Mouse (Mus musculus) erythroblast, adult 5-6 weeks (primary cell): ENCODE measurements around the gene Ifna12. TPM values are rescaled to one million over a fixed set of nuclear protein-coding genes. Genes with fewer than 3 reads are reported as not detected.
"Not testable (repeated sequence)": the region's sequence is repeated elsewhere in the genome, so short reads cannot be mapped to it uniquely, and the experiment has no call there.

ENCODE experiments used
- ATAC-seq: replicated peaks from 2 replicates; pipeline ENCODE4 v1.8.0; 2016; ENCODE audit warnings: moderate number of reproducible peaks, mild to moderate bottlenecking, moderate TSS enrichment, inconsistent platforms; ENCODE audit not compliant: poor library complexity, low FRiP score, severe bottlenecking
- total RNA-seq, 2 experiments: library from RNA; stranded (forward) in 1 of 2; stranded (reverse) in 1 of 2; fragments of 150-400 nt in 1 of 2; fragments of 200-764, 138-1000 nt in 1 of 2; gene quantifications; 2 replicates each; pipeline versions ENCODE4 v1.2.3 to v1.2.4; 2015 to 2017; ENCODE audit warnings: low replicate concordance in 2 of 2

The Ifna12 gene
- total RNA-seq (2015; ENCODE audit: low replicate concordance) (not detected in 2 replicates), total RNA-seq (2017; ENCODE audit: low replicate concordance) (not detected in 2 replicates)

- ATAC-seq, result no peak
Measured at GRCm38 (mm10) chr4:88603276-88603675, at the start of gene Ifna12. TSS of gene Ifna12 (minus strand) at chr4:88603376.

- no peak for ATAC-seq
Measured at GRCm38 (mm10) chr4:88644359-88644758, 41.2 kb upstream of the Ifna12 start, which contains the start of gene Ifna13. TSS of gene Ifna13 (minus strand) at chr4:88644459.

GRCm38 (mm10) chr4:88642526-88642925 is 39.4 kb upstream of the Ifna12 start:
- ATAC-seq, result no peak

GRCm38 (mm10) chr4:88641077-88641831 is 38.1 kb upstream of the Ifna12 start:
- ATAC-seq, result peak; percentile 99

- ATAC-seq, result 0 out of 2 replicates have a peak, but pooled peaks have one; percentile 30
Measured at GRCm38 (mm10) chr4:88640704-88641076, 37.5 kb upstream of the Ifna12 start.

GRCm38 (mm10) chr4:88634311-88634710 is 31.1 kb upstream of the Ifna12 start, which contains the start of gene C87499:
TSS of gene C87499 (minus strand) at chr4:88634411.
- ATAC-seq, result no peak

GRCm38 (mm10) chr4:88592285-88592684 is 10.9 kb downstream of the Ifna12 start, which contains the start of gene Ifna9:
TSS of gene Ifna9 (minus strand) at chr4:88592385.
- ATAC-seq, result no peak

- ATAC-seq, result no peak
Measured at GRCm38 (mm10) chr4:88571698-88572097, 31.5 kb downstream of the Ifna12 start, which contains the start of gene Ifna14. TSS of gene Ifna14 (minus strand) at chr4:88571798.

GRCm38 (mm10) chr4:88561791-88562190 is 41.4 kb downstream of the Ifna12 start:
- ATAC-seq, result no peak

- not testable (repeated sequence) for ATAC-seq
Measured at GRCm38 (mm10) chr4:88558145-88558544, 45.0 kb downstream of the Ifna12 start, which contains the start of gene Ifna15. TSS of gene Ifna15 (minus strand) at chr4:88558245.

Other genes starting within 250 kb of the Ifna12 start
Only the 30 nearest of the 32 such genes appear.
- 14.0 and 16.5 TPM in 2 replicates for gene Hacd4, start 164.4 kb downstream of the Ifna12 start, total RNA-seq (2015; ENCODE audit: low replicate concordance)
- 5.9 and 6.8 TPM in 2 replicates for gene Hacd4, start 164.4 kb downstream of the Ifna12 start, total RNA-seq (2017; ENCODE audit: low replicate concordance)
- gene Ifnb1, start 80.6 kb downstream of the Ifna12 start, total RNA-seq (2015; ENCODE audit: low replicate concordance), result not detected in 2 replicates
- gene Ifnb1, start 80.6 kb downstream of the Ifna12 start, total RNA-seq (2017; ENCODE audit: low replicate concordance), result not detected in 2 replicates
- not detected in 2 replicates for gene Ifna15, start 45.1 kb downstream of the Ifna12 start, total RNA-seq (2015; ENCODE audit: low replicate concordance)
- not detected in 2 replicates for gene Ifna15, start 45.1 kb downstream of the Ifna12 start, total RNA-seq (2017; ENCODE audit: low replicate concordance)
- not detected in 2 replicates for gene Ifna14, start 31.6 kb downstream of the Ifna12 start, total RNA-seq (2015; ENCODE audit: low replicate concordance)
- gene Ifna14, start 31.6 kb downstream of the Ifna12 start, total RNA-seq (2017; ENCODE audit: low replicate concordance), result not detected in 2 replicates
- not detected in 2 replicates for gene Ifna9, start 11.0 kb downstream of the Ifna12 start, total RNA-seq (2015; ENCODE audit: low replicate concordance)
- not detected in 2 replicates for gene Ifna9, start 11.0 kb downstream of the Ifna12 start, total RNA-seq (2017; ENCODE audit: low replicate concordance)
- not detected in 2 replicates for gene C87499, start 31.0 kb upstream of the Ifna12 start, total RNA-seq (2015; ENCODE audit: low replicate concordance)
- not detected in 2 replicates for gene C87499, start 31.0 kb upstream of the Ifna12 start, total RNA-seq (2017; ENCODE audit: low replicate concordance)
- gene Ifna13, start 41.1 kb upstream of the Ifna12 start, total RNA-seq (2015; ENCODE audit: low replicate concordance), result not detected in 2 replicates
- not detected in 2 replicates for gene Ifna13, start 41.1 kb upstream of the Ifna12 start, total RNA-seq (2017; ENCODE audit: low replicate concordance)
- gene Ifna16, start 73.5 kb upstream of the Ifna12 start, total RNA-seq (2015; ENCODE audit: low replicate concordance), result not detected in 2 replicates
- gene Ifna16, start 73.5 kb upstream of the Ifna12 start, total RNA-seq (2017; ENCODE audit: low replicate concordance), result not detected in 2 replicates
- gene Ifna2, start 80.5 kb upstream of the Ifna12 start, total RNA-seq (2015; ENCODE audit: low replicate concordance), result not detected in 2 replicates
- not detected in 2 replicates for gene Ifna2, start 80.5 kb upstream of the Ifna12 start, total RNA-seq (2017; ENCODE audit: low replicate concordance)
- not detected in 2 replicates for gene Ifnab, start 88.0 kb upstream of the Ifna12 start, total RNA-seq (2015; ENCODE audit: low replicate concordance)
- not detected in 2 replicates for gene Ifnab, start 88.0 kb upstream of the Ifna12 start, total RNA-seq (2017; ENCODE audit: low replicate concordance)
- gene Gm26566, start 118.4 kb upstream of the Ifna12 start, total RNA-seq (2015; ENCODE audit: low replicate concordance), result not detected in 2 replicates
- not detected in 2 replicates for gene Gm26566, start 118.4 kb upstream of the Ifna12 start, total RNA-seq (2017; ENCODE audit: low replicate concordance)
- 18.6 and 26.3 TPM in 2 replicates for gene Klhl9, start 119.1 kb upstream of the Ifna12 start, total RNA-seq (2015; ENCODE audit: low replicate concordance)
- 24.0 and 29.5 TPM in 2 replicates for gene Klhl9, start 119.1 kb upstream of the Ifna12 start, total RNA-seq (2017; ENCODE audit: low replicate concordance)
- gene Gm13271, start 151.5 kb upstream of the Ifna12 start, total RNA-seq (2015; ENCODE audit: low replicate concordance), result not detected in 2 replicates
- gene Gm13271, start 151.5 kb upstream of the Ifna12 start, total RNA-seq (2017; ENCODE audit: low replicate concordance), result not detected in 2 replicates
- gene Gm13283, start 156.7 kb upstream of the Ifna12 start, total RNA-seq (2015; ENCODE audit: low replicate concordance), result not detected in 2 replicates
- not detected in 2 replicates for gene Gm13283, start 156.7 kb upstream of the Ifna12 start, total RNA-seq (2017; ENCODE audit: low replicate concordance)
- not detected in 2 replicates for gene Gm13290, start 170.5 kb upstream of the Ifna12 start, total RNA-seq (2015; ENCODE audit: low replicate concordance)
- not detected in 2 replicates for gene Gm13290, start 170.5 kb upstream of the Ifna12 start, total RNA-seq (2017; ENCODE audit: low replicate concordance)
- not detected in 2 replicates for gene Gm13289, start 173.5 kb upstream of the Ifna12 start, total RNA-seq (2015; ENCODE audit: low replicate concordance)
- not detected in 2 replicates for gene Gm13289, start 173.5 kb upstream of the Ifna12 start, total RNA-seq (2017; ENCODE audit: low replicate concordance)
- not detected in 2 replicates for gene Gm13272, start 176.5 kb upstream of the Ifna12 start, total RNA-seq (2015; ENCODE audit: low replicate concordance)
- gene Gm13272, start 176.5 kb upstream of the Ifna12 start, total RNA-seq (2017; ENCODE audit: low replicate concordance), result not detected in 2 replicates
- gene Ifnz, start 178.8 kb upstream of the Ifna12 start, total RNA-seq (2015; ENCODE audit: low replicate concordance), result not detected in 2 replicates
- not detected in 2 replicates for gene Ifnz, start 178.8 kb upstream of the Ifna12 start, total RNA-seq (2017; ENCODE audit: low replicate concordance)
- not detected in 2 replicates for gene Gm13276, start 182.3 kb upstream of the Ifna12 start, total RNA-seq (2015; ENCODE audit: low replicate concordance)
- gene Gm13276, start 182.3 kb upstream of the Ifna12 start, total RNA-seq (2017; ENCODE audit: low replicate concordance), result not detected in 2 replicates
- not detected in 2 replicates for gene Gm13277, start 185.3 kb upstream of the Ifna12 start, total RNA-seq (2015; ENCODE audit: low replicate concordance)
- gene Gm13277, start 185.3 kb upstream of the Ifna12 start, total RNA-seq (2017; ENCODE audit: low replicate concordance), result not detected in 2 replicates
- gene Gm13278, start 188.2 kb upstream of the Ifna12 start, total RNA-seq (2015; ENCODE audit: low replicate concordance), result not detected in 2 replicates
- gene Gm13278, start 188.2 kb upstream of the Ifna12 start, total RNA-seq (2017; ENCODE audit: low replicate concordance), result not detected in 2 replicates
- not detected in 2 replicates for gene Gm13275, start 191.1 kb upstream of the Ifna12 start, total RNA-seq (2015; ENCODE audit: low replicate concordance)
- gene Gm13275, start 191.1 kb upstream of the Ifna12 start, total RNA-seq (2017; ENCODE audit: low replicate concordance), result not detected in 2 replicates
- gene Gm13279, start 194.0 kb upstream of the Ifna12 start, total RNA-seq (2015; ENCODE audit: low replicate concordance), result not detected in 2 replicates
- gene Gm13279, start 194.0 kb upstream of the Ifna12 start, total RNA-seq (2017; ENCODE audit: low replicate concordance), result not detected in 2 replicates
- not detected in 2 replicates for gene Gm13285, start 196.3 kb upstream of the Ifna12 start, total RNA-seq (2015; ENCODE audit: low replicate concordance)
- not detected in 2 replicates for gene Gm13285, start 196.3 kb upstream of the Ifna12 start, total RNA-seq (2017; ENCODE audit: low replicate concordance)
- not detected in 2 replicates for gene Gm13287, start 199.9 kb upstream of the Ifna12 start, total RNA-seq (2015; ENCODE audit: low replicate concordance)
- gene Gm13287, start 199.9 kb upstream of the Ifna12 start, total RNA-seq (2017; ENCODE audit: low replicate concordance), result not detected in 2 replicates
- gene Gm13288, start 202.2 kb upstream of the Ifna12 start, total RNA-seq (2015; ENCODE audit: low replicate concordance), result not detected in 2 replicates
- gene Gm13288, start 202.2 kb upstream of the Ifna12 start, total RNA-seq (2017; ENCODE audit: low replicate concordance), result not detected in 2 replicates
- gene Ifna7, start 212.9 kb upstream of the Ifna12 start, total RNA-seq (2015; ENCODE audit: low replicate concordance), result not detected in 2 replicates
- gene Ifna7, start 212.9 kb upstream of the Ifna12 start, total RNA-seq (2017; ENCODE audit: low replicate concordance), result not detected in 2 replicates
- gene Ifna11, start 216.6 kb upstream of the Ifna12 start, total RNA-seq (2015; ENCODE audit: low replicate concordance), result not detected in 2 replicates
- not detected in 2 replicates for gene Ifna11, start 216.6 kb upstream of the Ifna12 start, total RNA-seq (2017; ENCODE audit: low replicate concordance)
- gene Ifna6, start 224.0 kb upstream of the Ifna12 start, total RNA-seq (2015; ENCODE audit: low replicate concordance), result not detected in 2 replicates
- not detected in 2 replicates for gene Ifna6, start 224.0 kb upstream of the Ifna12 start, total RNA-seq (2017; ENCODE audit: low replicate concordance)
- gene Ifna5, start 232.1 kb upstream of the Ifna12 start, total RNA-seq (2015; ENCODE audit: low replicate concordance), result not detected in 2 replicates
- gene Ifna5, start 232.1 kb upstream of the Ifna12 start, total RNA-seq (2017; ENCODE audit: low replicate concordance), result not detected in 2 replicates